Mouse (Mus musculus) testis, adult 2 months (tissue): ENCODE measurements around the gene Sell. TPM values are rescaled to one million over a fixed set of nuclear protein-coding genes. Genes with fewer than 3 reads are reported as not detected.

Source experiments
- H3K27ac ChIP-seq: fragments of 200-500 bp; 2 replicates; pipeline ENCODE4 v1.5.1; 2012; ENCODE audit warnings: low read depth, low read length; ENCODE audit not compliant: control insufficient read depth, insufficient read depth
- H3K27me3 ChIP-seq: fragments of 200-500 bp; 2 replicates; pipeline ENCODE4 v1.6.1; 2012; ENCODE audit warnings: mild to moderate bottlenecking, low read length, moderate library complexity; ENCODE audit not compliant: control insufficient read depth, insufficient read depth
- H3K36me3 ChIP-seq: fragments of 200-500 bp; 2 replicates; pipeline ENCODE4 v1.6.1; 2012; ENCODE audit warnings: mild to moderate bottlenecking, low read length; ENCODE audit not compliant: control insufficient read depth, insufficient read depth
- H3K4me1 ChIP-seq: fragments of 200-500 bp; 2 replicates; pipeline ENCODE4 v1.6.1; 2012; ENCODE audit warnings: low read length; ENCODE audit not compliant: control insufficient read depth, insufficient read depth
- H3K4me3 ChIP-seq: fragments of 200-500 bp; 2 replicates; pipeline ENCODE4 v1.5.1; 2012; ENCODE audit warnings: low read depth, mild to moderate bottlenecking, low read length, moderate library complexity, mixed read lengths; ENCODE audit not compliant: control insufficient read depth
- CTCF ChIP-seq: fragments of 200-500 bp; IDR thresholded peaks from 2 replicates; pipeline ENCODE4 v1.5.1; 2012; ENCODE audit warnings: low read depth, mild to moderate bottlenecking, inconsistent platforms, low read length, moderate library complexity; ENCODE audit not compliant: control insufficient read depth, insufficient read depth, insufficient replicate concordance
- POLR2A ChIP-seq: fragments of 200-500 bp; IDR thresholded peaks from 2 replicates; pipeline ENCODE4 v1.6.1; 2012; ENCODE audit warnings: low read depth, mild to moderate bottlenecking, inconsistent platforms, low read length, moderate library complexity; ENCODE audit not compliant: control insufficient read depth
- polyA plus RNA-seq: library from polyadenylated mRNA; depleted of rRNA; stranded (reverse); fragments of >200 nt; gene quantifications from 2 replicates; pipeline ENCODE4 v1.2.3, GENCODE M21; 2012; rRNA removed

Gene Sell
- polyA plus RNA-seq, 1 experiment = 2.2 TPM

DNA sequence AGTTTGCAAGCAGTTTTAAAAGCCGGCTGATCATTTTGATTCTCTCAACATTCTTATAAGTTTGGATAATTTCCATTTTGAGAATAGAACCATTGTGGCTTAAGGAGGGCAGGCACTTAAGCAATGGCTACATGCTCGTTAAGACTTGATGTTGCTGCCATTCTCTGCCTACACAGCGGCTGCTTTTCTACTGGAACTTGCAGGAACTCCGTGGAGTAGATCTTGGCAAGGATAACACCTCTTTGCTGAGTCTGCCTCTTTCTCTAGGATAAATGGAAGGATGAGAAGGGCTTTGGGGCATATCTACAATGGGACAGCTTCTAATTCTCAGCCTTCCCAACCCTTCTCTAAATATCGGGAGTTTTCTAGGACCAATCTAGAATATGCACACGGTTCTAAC, 53.9 kb downstream of the Sell start:
- Histone ChIP-seq H3K27ac (no peak overlapping the region), H3K4me3 (no peak overlapping the region), H3K27me3 (no peaks in the 10 kb centered on the region), H3K36me3 (no peaks in the 10 kb centered on the region), H3K4me1 (no peaks in the 10 kb centered on the region)
- TF ChIP-seq CTCF (no peak), POLR2A (no peak)

DNA sequence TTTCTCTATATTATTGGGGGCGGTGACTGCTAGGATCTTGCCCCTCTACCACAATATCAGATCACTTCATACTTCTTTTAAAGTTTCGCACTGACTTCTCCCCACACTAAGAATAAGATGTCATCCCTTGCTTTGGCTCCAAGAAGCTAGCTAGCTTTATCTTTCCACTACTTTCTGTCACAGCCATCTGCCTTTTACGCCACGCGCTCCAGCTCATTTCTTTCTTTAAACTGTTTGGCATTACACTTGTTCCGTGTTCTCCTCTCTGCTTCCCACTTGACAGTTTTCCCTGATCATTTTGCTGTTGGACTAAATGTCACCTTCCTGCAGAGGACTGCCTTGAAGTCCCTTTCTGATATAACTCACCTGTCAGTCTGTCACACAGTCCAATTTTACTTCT, 56.1 kb downstream of the Sell start:
- TF ChIP-seq POLR2A = no peak
- TF ChIP-seq CTCF = no peak
- no peaks in the 10 kb centered on the region for H3K27me3 ChIP-seq

DNA sequence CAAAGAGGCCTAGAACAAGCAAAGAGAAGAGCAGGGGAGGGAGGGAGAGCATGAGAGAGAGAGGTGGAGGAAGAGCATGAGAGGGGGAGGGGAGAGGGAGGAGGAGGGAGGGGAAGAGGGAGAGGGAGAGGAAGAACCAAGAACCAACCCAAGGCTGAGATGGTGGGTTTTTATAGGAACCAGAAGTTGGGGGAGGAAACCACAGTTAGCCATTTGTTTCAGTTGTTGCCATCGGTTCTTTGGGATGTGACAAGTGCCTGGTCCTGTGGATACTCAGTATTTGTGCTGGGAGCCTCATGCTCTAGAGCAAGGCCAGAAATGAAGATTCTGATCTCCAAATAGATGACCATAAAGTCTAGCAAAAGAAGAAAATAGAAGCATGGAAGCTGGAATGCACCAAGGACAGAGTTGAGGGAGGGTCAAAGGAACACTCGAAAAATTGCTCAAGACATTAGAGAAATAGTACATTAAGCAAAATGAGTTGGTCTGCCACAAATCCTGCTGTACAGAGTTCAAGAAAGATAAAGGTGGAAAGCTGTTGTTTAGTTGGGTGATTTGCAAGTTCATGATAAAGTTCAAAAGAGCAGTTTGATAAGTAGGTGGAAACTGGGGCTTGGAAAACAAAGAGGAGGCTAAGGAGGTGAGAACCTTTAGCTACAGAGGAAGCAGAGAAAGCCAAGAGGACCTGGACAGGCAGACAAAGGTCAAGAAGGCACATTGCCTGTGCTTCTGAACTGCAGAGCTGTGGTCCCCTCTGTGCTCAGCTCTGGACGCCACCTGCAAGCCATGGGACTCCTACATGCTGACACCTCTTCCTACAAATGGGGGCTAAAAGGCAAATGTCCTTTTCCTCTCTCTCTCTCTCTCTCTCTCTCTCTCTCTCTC, 58.4 kb downstream of the Sell start:
- no peaks in the 10 kb centered on the region for H3K27me3 ChIP-seq
- TF ChIP-seq POLR2A = no peak
- TF ChIP-seq CTCF = no peak
- H3K4me3 ChIP-seq = no peak overlapping the region
- no peaks in the 10 kb centered on the region for H3K36me3 ChIP-seq
- H3K4me1 ChIP-seq = no peaks in the 10 kb centered on the region
- H3K27ac ChIP-seq = no peak overlapping the region

More for the DNA sequence above, 56.1 kb downstream of the Sell start:
- H3K27ac ChIP-seq = no peak overlapping the region
- no peak overlapping the region for H3K4me3 ChIP-seq
- no peaks in the 10 kb centered on the region for H3K36me3 ChIP-seq
- no peaks in the 10 kb centered on the region for H3K4me1 ChIP-seq

DNA sequence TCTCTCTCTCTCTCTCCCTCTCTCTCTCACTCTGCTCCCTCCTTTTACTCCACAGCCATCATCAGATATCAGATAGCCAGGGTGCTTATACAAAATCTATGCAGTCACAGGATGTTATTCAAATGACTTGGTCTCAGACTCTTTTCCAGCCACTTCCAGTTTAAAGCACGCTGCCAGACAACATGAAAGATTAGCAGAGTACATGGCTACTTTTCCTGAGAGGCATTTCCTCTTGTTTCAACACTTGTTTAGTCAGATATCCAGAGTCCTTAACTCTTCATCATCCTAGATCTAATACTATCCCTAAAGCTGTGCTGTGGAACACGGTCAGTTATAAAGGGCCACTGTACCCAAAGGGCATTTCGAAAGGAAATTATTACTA, 59.0 kb downstream of the Sell start:
- Histone ChIP-seq H3K27me3 (no peaks in the 10 kb centered on the region), H3K4me1 (no peaks in the 10 kb centered on the region), H3K36me3 (no peaks in the 10 kb centered on the region), H3K4me3 (no peak overlapping the region), H3K27ac (no peak overlapping the region)
- TF ChIP-seq POLR2A (no peak), CTCF (no peak)

DNA sequence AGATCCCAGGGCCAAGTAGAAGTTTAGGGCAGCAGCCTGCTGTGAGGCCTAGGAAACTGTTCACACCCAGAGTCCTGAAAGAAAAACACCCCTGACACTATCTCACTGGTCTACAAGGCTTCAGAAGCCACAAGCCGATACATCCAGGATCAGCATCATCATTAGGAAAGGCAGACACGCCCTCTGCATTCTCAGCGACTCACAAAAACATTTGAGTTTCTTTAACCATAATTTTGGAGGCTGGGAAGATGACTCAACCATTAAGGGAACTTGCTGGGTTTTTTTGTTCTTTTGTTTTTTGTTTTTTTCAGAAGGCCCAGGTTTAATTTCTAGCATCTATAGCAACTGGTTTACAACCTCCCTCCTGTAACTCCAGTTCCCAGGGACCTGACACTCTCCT, 62.1 kb downstream of the Sell start:
- TF ChIP-seq CTCF = no peak
- H3K4me3 ChIP-seq = no peak overlapping the region
- H3K27me3 ChIP-seq = no peaks in the 10 kb centered on the region
- no peak overlapping the region for H3K27ac ChIP-seq
- H3K36me3 ChIP-seq = no peaks in the 10 kb centered on the region
- no peaks in the 10 kb centered on the region for H3K4me1 ChIP-seq

DNA sequence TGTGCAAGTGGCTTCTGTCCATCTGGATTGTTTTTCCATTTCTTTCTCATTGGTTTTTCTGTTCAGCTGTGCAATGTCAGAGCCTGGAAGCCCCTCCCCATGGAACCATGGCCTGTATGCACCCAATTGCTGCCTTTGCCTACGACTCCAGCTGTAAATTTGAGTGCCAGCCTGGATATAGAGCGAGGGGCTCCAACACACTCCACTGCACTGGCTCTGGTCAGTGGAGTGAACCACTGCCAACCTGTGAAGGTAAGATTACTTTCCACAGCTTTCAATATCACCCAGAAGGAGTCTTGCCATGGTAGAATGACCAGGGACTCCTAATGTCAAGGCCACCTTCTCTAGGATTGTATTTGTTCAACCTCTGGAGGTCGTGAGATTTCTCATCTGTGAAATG, 68.2 kb downstream of the Sell start:
- H3K27me3 ChIP-seq = no peaks in the 10 kb centered on the region
- no peak overlapping the region for H3K27ac ChIP-seq
- H3K4me1 ChIP-seq = no peaks in the 10 kb centered on the region
- H3K36me3 ChIP-seq = no peaks in the 10 kb centered on the region
- no peak overlapping the region for H3K4me3 ChIP-seq
- TF ChIP-seq CTCF (no peak), POLR2A (no peak)

DNA sequence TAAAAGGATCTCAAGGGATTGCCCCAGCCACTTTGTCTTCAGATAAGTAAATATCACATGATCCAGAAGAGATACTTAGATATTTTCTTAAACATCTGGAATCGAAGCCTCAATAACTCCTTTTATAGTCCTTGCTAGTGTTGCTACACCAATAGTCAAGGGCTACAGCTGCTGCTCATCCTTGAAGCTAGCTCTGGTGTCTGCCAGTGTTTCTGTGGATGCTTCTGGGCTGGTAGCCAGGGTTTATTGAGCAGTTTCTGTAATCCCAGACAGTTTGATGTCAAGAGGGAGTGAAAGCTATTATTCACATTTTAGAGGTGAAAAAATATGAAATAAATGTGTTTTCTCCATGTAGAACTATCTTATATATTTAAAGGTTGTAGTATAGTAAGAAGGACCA, 70.8 kb downstream of the Sell start:
- Histone ChIP-seq H3K27ac (no peak overlapping the region), H3K36me3 (no peaks in the 10 kb centered on the region), H3K4me3 (no peak overlapping the region), H3K27me3 (no peaks in the 10 kb centered on the region), H3K4me1 (no peaks in the 10 kb centered on the region)
- TF ChIP-seq POLR2A = no peak
- TF ChIP-seq CTCF = no peak

Other genes starting within 250 kb of the Sell start
- gene Scyl3, start 132.9 kb upstream of the Sell start, polyA plus RNA-seq = 9.0 TPM in 2 replicates
- gene BC055324, start 67.2 kb upstream of the Sell start, polyA plus RNA-seq = 6.9 and 9.6 TPM in 2 replicates
- gene Mettl18, start 67.1 kb upstream of the Sell start, polyA plus RNA-seq = 0.86 and 0.87 TPM in 2 replicates
- gene Sele, start 13.7 kb upstream of the Sell start, polyA plus RNA-seq = 0.26 and 0.49 TPM in 2 replicates
- gene Selp, start 53.3 kb downstream of the Sell start, polyA plus RNA-seq = 1.6 and 3.2 TPM in 2 replicates
- 7.1 and 8.1 TPM in 2 replicates for gene F5, start 89.9 kb downstream of the Sell start, polyA plus RNA-seq
- gene Slc19a2, start 187.1 kb downstream of the Sell start, polyA plus RNA-seq = 17.8 and 23.3 TPM in 2 replicates
- gene Ccdc181, start 213.6 kb downstream of the Sell start, polyA plus RNA-seq = 112 TPM in 2 replicates
- gene Nme7, start 242.1 kb downstream of the Sell start, polyA plus RNA-seq = 39.0 and 42.8 TPM in 2 replicates
- gene Blzf1, start 245.5 kb downstream of the Sell start, polyA plus RNA-seq = 15.2 and 16.9 TPM in 2 replicates